Mouse (Mus musculus): ENCODE measurements around the gene Zfp987.
"Not testable (repeated sequence)": the region's sequence is repeated elsewhere in the genome, so short reads cannot be mapped to it uniquely, and the experiment has no call there.

- not testable (repeated sequence) for TF ChIP-seq MAX (IDR thresholded peaks at IDR 0.05); CTCF (IDR thresholded peaks at IDR 0.05; ENCODE audit: control insufficient read depth, insufficient read depth, insufficient read length)
These were observed 44.6 kb upstream of the Zfp987 start for GRCm38 (mm10) chr4:146052536-146052935.
